Mouse (Mus musculus) thymus, adult 2 months (tissue): ENCODE results near the gene Lax1.

Source experiments
- CTCF ChIP-seq: fragments of 200-500 bp; IDR thresholded peaks from 2 replicates; pipeline ENCODE4 v1.5.1; 2012; ENCODE audit warnings: mild to moderate bottlenecking, control low read depth, low read length, moderate library complexity, borderline replicate concordance; ENCODE audit not compliant: control insufficient read depth, poor library complexity, insufficient read depth; ENCODE audit errors: extremely low read depth
- POLR2A ChIP-seq: fragments of 200-500 bp; IDR thresholded peaks from 2 replicates; pipeline ENCODE4 v1.6.1; 2012; ENCODE audit warnings: mild to moderate bottlenecking, low read length, control low read depth, moderate library complexity; ENCODE audit not compliant: control insufficient read depth, poor library complexity, insufficient read depth; ENCODE audit errors: extremely low read depth

GRCm38 (mm10) chr1:133641163-133641562, 48.7 kb downstream of the Lax1 start:
- TF ChIP-seq CTCF (no peak), POLR2A (no peak)
